Mouse (Mus musculus) C2C12 (cell line): ENCODE results near the gene 1700001F09Rik. TPM values are rescaled to one million over a fixed set of nuclear protein-coding genes. Genes with fewer than 3 reads are reported as not detected.
"Not testable (repeated sequence)": the region's sequence is repeated elsewhere in the genome, so short reads cannot be mapped to it uniquely, and the experiment has no call there.

Experiments
- H3K27me3 ChIP-seq: one replicate; pipeline ENCODE4 v1.6.1; 2011; ENCODE audit not compliant: control insufficient read depth, insufficient read depth, insufficient read length
- H3K36me3 ChIP-seq: one replicate; pipeline ENCODE4 v1.6.1; 2011; ENCODE audit not compliant: control insufficient read depth, insufficient read depth
- H3K4me3 ChIP-seq: one replicate; pipeline ENCODE4 v1.5.1; 2011; ENCODE audit warnings: mild to moderate bottlenecking, control low read depth; ENCODE audit not compliant: poor library complexity, insufficient read depth, severe bottlenecking
- H3K79me2 ChIP-seq: one replicate; pipeline ENCODE4 v1.6.1; 2011; ENCODE audit not compliant: control insufficient read depth, insufficient read depth
- H3K79me3 ChIP-seq: one replicate; pipeline ENCODE4 v1.6.1; 2011; ENCODE audit warnings: low read depth, control low read depth
- H3ac ChIP-seq: one replicate; pipeline ENCODE3; 2011; ENCODE audit warnings: low read depth; ENCODE audit not compliant: control insufficient read depth, insufficient read length
- long read RNA-seq, 2 experiments: library from polyadenylated mRNA; unstranded; transcript quantifications; one replicate each; pipeline ENCODE4 v2.0.0; 2019 to 2020
- polyA plus RNA-seq: library from polyadenylated mRNA; unstranded; fragments of >200 nt; fragmentation: generic; extraction: Trizol; gene quantifications from one replicate; pipeline ENCODE4 v1.2.1, GENCODE M21; 2012; ENCODE audit warnings: missing spikeins

1700001F09Rik gene
- polyA plus RNA-seq: not detected
- long read RNA-seq, experiment 1: 0 reads
- long read RNA-seq, experiment 2: 0 reads

- not testable (repeated sequence) for H3K79me2 ChIP-seq, H3K36me3 ChIP-seq, H3K27me3 ChIP-seq, H3K79me3 ChIP-seq, H3K4me3 ChIP-seq, H3ac ChIP-seq
Measured at GRCm38 (mm10) chr14:43347711-43348110, at the start of gene 1700001F09Rik. TSS of gene 1700001F09Rik (minus strand) at chr14:43347811.

GRCm38 (mm10) chr14:43361713-43362112, 14.1 kb upstream of the 1700001F09Rik start:
- H3K36me3 ChIP-seq, H3K79me3 ChIP-seq, H3ac ChIP-seq, H3K27me3 ChIP-seq, H3K4me3 ChIP-seq, H3K79me2 ChIP-seq: not testable (repeated sequence)

- H3K79me3 ChIP-seq, H3K79me2 ChIP-seq, H3ac ChIP-seq, H3K4me3 ChIP-seq, H3K27me3 ChIP-seq, H3K36me3 ChIP-seq: not testable (repeated sequence)
Measured at GRCm38 (mm10) chr14:43359246-43359645, 11.6 kb upstream of the 1700001F09Rik start.

- H3ac ChIP-seq, H3K36me3 ChIP-seq, H3K27me3 ChIP-seq, H3K79me3 ChIP-seq, H3K4me3 ChIP-seq, H3K79me2 ChIP-seq: not testable (repeated sequence)
Measured at GRCm38 (mm10) chr14:43357496-43357895, 9.9 kb upstream of the 1700001F09Rik start.

- H3K79me2 ChIP-seq, H3K36me3 ChIP-seq, H3ac ChIP-seq, H3K79me3 ChIP-seq, H3K27me3 ChIP-seq, H3K4me3 ChIP-seq: not testable (repeated sequence)
Measured at GRCm38 (mm10) chr14:43352944-43353343, 5.3 kb upstream of the 1700001F09Rik start.

- H3ac ChIP-seq, H3K36me3 ChIP-seq, H3K4me3 ChIP-seq, H3K79me2 ChIP-seq, H3K79me3 ChIP-seq, H3K27me3 ChIP-seq: not testable (repeated sequence)
Measured at GRCm38 (mm10) chr14:43337646-43338045, 10.0 kb downstream of the 1700001F09Rik start.

GRCm38 (mm10) chr14:43331362-43331880, 16.2 kb downstream of the 1700001F09Rik start:
- not testable (repeated sequence) for H3K4me3 ChIP-seq, H3K36me3 ChIP-seq, H3ac ChIP-seq, H3K79me3 ChIP-seq, H3K79me2 ChIP-seq, H3K27me3 ChIP-seq

- not testable (repeated sequence) for H3K27me3 ChIP-seq, H3ac ChIP-seq, H3K79me2 ChIP-seq, H3K79me3 ChIP-seq, H3K36me3 ChIP-seq, H3K4me3 ChIP-seq
Measured at GRCm38 (mm10) chr14:43328603-43329002, 19.0 kb downstream of the 1700001F09Rik start.

- not testable (repeated sequence) for H3K79me3 ChIP-seq, H3K4me3 ChIP-seq, H3K27me3 ChIP-seq, H3K36me3 ChIP-seq, H3K79me2 ChIP-seq, H3ac ChIP-seq
Measured at GRCm38 (mm10) chr14:43319516-43319915, 28.1 kb downstream of the 1700001F09Rik start.

- not testable (repeated sequence) for H3K4me3 ChIP-seq, H3K36me3 ChIP-seq, H3ac ChIP-seq, H3K79me2 ChIP-seq, H3K79me3 ChIP-seq, H3K27me3 ChIP-seq
Measured at GRCm38 (mm10) chr14:43293503-43293902, 54.1 kb downstream of the 1700001F09Rik start, which contains the start of gene Gm8127. TSS of gene Gm8127 (minus strand) at chr14:43293832.
